19 mouse cellular contexts compared by ENCODE assay signal in the genomic region with DNA sequence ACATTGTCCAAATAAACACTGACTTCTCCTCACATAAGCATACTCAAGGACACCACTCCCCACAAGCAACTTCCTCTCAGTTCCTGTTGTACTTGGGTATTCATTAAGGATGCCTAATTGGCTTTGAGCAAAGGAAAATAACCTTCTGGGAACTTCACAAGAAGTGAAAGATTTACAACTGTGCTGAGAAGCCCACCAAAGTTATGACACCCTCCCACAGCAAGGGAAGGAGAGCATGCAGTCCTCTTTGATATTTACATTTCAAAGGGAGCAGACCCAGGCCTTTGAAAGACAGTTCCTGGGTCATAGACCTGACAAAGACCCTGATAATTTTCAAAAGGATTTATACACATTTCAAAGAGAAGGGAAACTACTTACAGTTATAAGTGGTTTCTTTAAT.
DNase-seq lines count a peak whose midpoint lies in the region; ATAC-seq and TF ChIP-seq lines count a peak whose summit lies in the region.
"Had no signal": no experiment of that assay in that cellular context is flagged by ENCODE, and none has a peak within 500 bp of the region (broad histone marks: within the 10 kb centered on the region; RNA-seq: fewer than 3 reads in every experiment).

No protein-coding gene starts in this region.

- no peak overlapping the region for H3K4me3 ChIP-seq in kidney, embryonic 14.5 days (ENCODE audit: low read length)
- no peak overlapping the region for H3K4me3 ChIP-seq in kidney, adult 2 months (ENCODE audit: insufficient read depth, low read depth, low read length)
- H3K4me3 ChIP-seq in lung, embryonic 14.5 days (ENCODE audit: low read depth, low read length): no peak overlapping the region
- H3K4me3 ChIP-seq: embryonic facial prominence, embryonic 13.5 days; forebrain, embryonic 12.5 days; gastrocnemius, adult 2 months; heart, embryonic 12.5 days; hindbrain, embryonic 10.5 days; hindbrain, embryonic 15.5 days had no signal

- no peaks in the 10 kb centered on the region for H3K36me3 ChIP-seq in kidney, embryonic 14.5 days (ENCODE audit: control insufficient read depth, insufficient read depth, low read length)
- no peaks in the 10 kb centered on the region for H3K36me3 ChIP-seq in kidney, adult 2 months (ENCODE audit: control insufficient read depth, insufficient read depth, low read length)
- no peaks in the 10 kb centered on the region for H3K36me3 ChIP-seq in lung, embryonic 14.5 days (ENCODE audit: insufficient read depth)
- H3K36me3 ChIP-seq: embryonic facial prominence, embryonic 13.5 days; forebrain, embryonic 12.5 days; G1E; heart, embryonic 12.5 days; hindbrain, embryonic 10.5 days; hindbrain, embryonic 15.5 days had no signal

- no peak for TF ChIP-seq POLR2A in kidney, adult 2 months (IDR thresholded peaks at IDR 0.05; ENCODE audit: low read depth, low read length)

- no peak overlapping the region for H3K9ac ChIP-seq in kidney, embryonic 14.5 days (ENCODE audit: low read depth, low read length)
- no peak overlapping the region for H3K9ac ChIP-seq in lung, embryonic 14.5 days
- H3K9ac ChIP-seq: embryonic facial prominence, embryonic 13.5 days; forebrain, embryonic 12.5 days; heart, embryonic 12.5 days; hindbrain, embryonic 15.5 days had no signal

- peak; percentile 72; the same call in 1 of the 2 replicates for ATAC-seq in kidney, embryonic 14.5 days (ENCODE audit: low FRiP score, low TSS enrichment)
- ATAC-seq in lung, embryonic 14.5 days (ENCODE audit: insufficient read depth): no peak

- H3K9me3 ChIP-seq in kidney, embryonic 14.5 days (ENCODE audit: control insufficient read depth, low read length): no peaks in the 10 kb centered on the region
- no peaks in the 10 kb centered on the region for H3K9me3 ChIP-seq in lung, embryonic 14.5 days (ENCODE audit: low read depth, low read length)
- H3K9me3 ChIP-seq: embryonic facial prominence, embryonic 13.5 days; forebrain, embryonic 12.5 days; G1E; heart, embryonic 12.5 days; hindbrain, embryonic 10.5 days; hindbrain, embryonic 15.5 days had no signal

- no peaks in the 10 kb centered on the region for H3K4me1 ChIP-seq in kidney, embryonic 14.5 days (ENCODE audit: control insufficient read depth, insufficient read depth, low read length)
- H3K4me1 ChIP-seq in kidney, adult 2 months (ENCODE audit: control insufficient read depth, insufficient read depth, low read length): no peaks in the 10 kb centered on the region
- H3K4me1 ChIP-seq in lung, embryonic 14.5 days (ENCODE audit: insufficient read depth): no peaks in the 10 kb centered on the region
- H3K4me1 ChIP-seq: embryonic facial prominence, embryonic 13.5 days; heart, embryonic 12.5 days; hindbrain, embryonic 15.5 days had no signal

- H3K27ac ChIP-seq in kidney, embryonic 14.5 days (ENCODE audit: low read depth, low read length): no peak overlapping the region
- no peak overlapping the region for H3K27ac ChIP-seq in kidney, adult 2 months (ENCODE audit: insufficient read depth, low read depth, low read length)
- H3K27ac ChIP-seq in lung, embryonic 14.5 days (ENCODE audit: low read depth): no peak overlapping the region
- H3K27ac ChIP-seq: embryonic facial prominence, embryonic 13.5 days; forebrain, embryonic 12.5 days; gastrocnemius, adult 2 months; hindbrain, embryonic 10.5 days; hindbrain, embryonic 15.5 days had no signal

- no peak for DNase-seq in kidney, adult 2 months
- DNase-seq in lung, embryonic 14.5 days: peak; percentile 20
- no peak for DNase-seq in lung, postnatal 10 days
- DNase-seq in ZHBTc4 (ENCODE audit: low read depth, low spot score): peak; percentile 1
- DNase-seq in mesoderm, embryonic 11.5 days (ENCODE audit: low read depth, low spot score): peak; percentile 23
- DNase-seq in cerebellum, postnatal 36 days: no peak
- DNase-seq: adrenal gland, postnatal 10 days; cerebellum, adult 11-12 months; cerebellum, adult 9-10 months; cerebellum, postnatal 25 days; gastrocnemius, adult 2 months; gastrocnemius, postnatal 25 days had no signal

- H3K27me3 ChIP-seq in kidney, embryonic 14.5 days (ENCODE audit: control insufficient read depth, insufficient read depth, low read length): no peaks in the 10 kb centered on the region
- H3K27me3 ChIP-seq in kidney, adult 2 months (replicated peaks; ENCODE audit: control insufficient read depth, insufficient read depth, low read length): no peaks in the 10 kb centered on the region
- H3K27me3 ChIP-seq in lung, embryonic 14.5 days (ENCODE audit: insufficient read depth, low read length): no peaks in the 10 kb centered on the region
- H3K27me3 ChIP-seq: embryonic facial prominence, embryonic 13.5 days; forebrain, embryonic 12.5 days; heart, embryonic 12.5 days; hindbrain, embryonic 15.5 days had no signal

- H3K4me2 ChIP-seq in kidney, embryonic 14.5 days (replicated peaks; ENCODE audit: low read depth, low read length): no peak overlapping the region
- H3K4me2 ChIP-seq in lung, embryonic 14.5 days: no peak overlapping the region
- H3K4me2 ChIP-seq: embryonic facial prominence, embryonic 13.5 days; forebrain, embryonic 12.5 days; heart, embryonic 12.5 days; hindbrain, embryonic 15.5 days had no signal

- TF ChIP-seq CTCF in kidney, adult 2 months (conservative IDR thresholded peaks at IDR 0.05; ENCODE audit: insufficient read depth, insufficient read length, low read depth, low read length): no peak
- TF ChIP-seq CTCF in lung, embryonic 14.5 days (IDR thresholded peaks at IDR 0.05; ENCODE audit: low read depth): no peak

Comparison
In these comparisons a context has a peak if more than half of its experiments do, and no peak if none do; other contexts are left out.
1. DNase-seq: peak in lung, embryonic 14.5 days (single experiment), ZHBTc4 (single experiment) and mesoderm, embryonic 11.5 days (single experiment); none in kidney, adult 2 months (single experiment), lung, postnatal 10 days (single experiment) and cerebellum, postnatal 36 days (0 of 2).